In genomic region chr3:58327721-58328120, GRCm38 (mm10) we compare ENCODE assay signal across 22 mouse cellular contexts.
"Had no signal": no experiment of that assay in that cellular context is flagged by ENCODE, and none has a peak within 500 bp of the region (broad histone marks: within the 10 kb centered on the region; RNA-seq: fewer than 3 reads in every experiment).

No protein-coding gene starts in this region.

- H3K27me3 ChIP-seq: liver, embryonic 15.5 days; lung, embryonic 15.5 days; megakaryocyte, embryonic 14.5 days; midbrain, embryonic 13.5 days; midbrain, embryonic 15.5 days; neural tube, embryonic 13.5 days; neural tube, embryonic 15.5 days; stomach, embryonic 15.5 days had no signal

- H3K4me2 ChIP-seq: liver, embryonic 15.5 days; lung, embryonic 15.5 days; midbrain, embryonic 11.5 days; midbrain, embryonic 13.5 days; midbrain, embryonic 15.5 days; neural tube, embryonic 13.5 days; neural tube, embryonic 15.5 days; stomach, embryonic 15.5 days had no signal

- H3K9me3 ChIP-seq: liver, embryonic 15.5 days; lung, embryonic 15.5 days; megakaryocyte, embryonic 14.5 days; midbrain, embryonic 13.5 days; midbrain, embryonic 15.5 days; neural tube, embryonic 13.5 days; neural tube, embryonic 15.5 days; stomach, embryonic 15.5 days had no signal

- H3K4me1 ChIP-seq: liver, embryonic 15.5 days; lung, embryonic 15.5 days; megakaryocyte, embryonic 14.5 days; midbrain, embryonic 13.5 days; midbrain, embryonic 15.5 days; neural tube, embryonic 13.5 days; neural tube, embryonic 15.5 days; stomach, embryonic 15.5 days had no signal

- H3K36me3 ChIP-seq: liver, embryonic 15.5 days; lung, embryonic 15.5 days; midbrain, embryonic 13.5 days; midbrain, embryonic 15.5 days; neural tube, embryonic 13.5 days; neural tube, embryonic 15.5 days; stomach, embryonic 15.5 days had no signal

- H3K9ac ChIP-seq: liver, embryonic 15.5 days; liver, postnatal 0 days; lung, embryonic 15.5 days; midbrain, embryonic 13.5 days; midbrain, embryonic 15.5 days; neural tube, embryonic 13.5 days; neural tube, embryonic 15.5 days; stomach, embryonic 15.5 days had no signal

- H3K4me3 ChIP-seq: liver, embryonic 15.5 days; lung, embryonic 15.5 days; megakaryocyte, embryonic 14.5 days; midbrain, embryonic 13.5 days; midbrain, embryonic 15.5 days; neural tube, embryonic 13.5 days; neural tube, embryonic 15.5 days; stomach, embryonic 15.5 days had no signal

- DNase-seq: liver, postnatal 0 days; lung, adult 2 months; lung, postnatal 14 days; lung, postnatal 36 days; retina, postnatal 1 day; right cerebral cortex, adult 18-20 months; right cerebral cortex, postnatal 25 days; right cerebral cortex, postnatal 4 days; thymus, adult 2 months; thymus, postnatal 36 days had no signal

- ATAC-seq: liver, postnatal 0 days; lung, postnatal 0 days; midbrain, embryonic 13.5 days; midbrain, embryonic 15.5 days had no signal

- H3K27ac ChIP-seq: liver, embryonic 15.5 days; lung, embryonic 15.5 days; macrophage; midbrain, embryonic 13.5 days; midbrain, embryonic 15.5 days; neural tube, embryonic 13.5 days; neural tube, embryonic 15.5 days; stomach, embryonic 15.5 days; stomach, postnatal 0 days had no signal
